Mouse (Mus musculus): ENCODE measurements around the gene Usp13. TPM values are rescaled to one million over a fixed set of nuclear protein-coding genes. Genes with fewer than 3 reads are reported as not detected.

Gene Usp13
- total RNA-seq (2021) = 10 to 100 TPM; 18.0 to 21.8 TPM

DNA sequence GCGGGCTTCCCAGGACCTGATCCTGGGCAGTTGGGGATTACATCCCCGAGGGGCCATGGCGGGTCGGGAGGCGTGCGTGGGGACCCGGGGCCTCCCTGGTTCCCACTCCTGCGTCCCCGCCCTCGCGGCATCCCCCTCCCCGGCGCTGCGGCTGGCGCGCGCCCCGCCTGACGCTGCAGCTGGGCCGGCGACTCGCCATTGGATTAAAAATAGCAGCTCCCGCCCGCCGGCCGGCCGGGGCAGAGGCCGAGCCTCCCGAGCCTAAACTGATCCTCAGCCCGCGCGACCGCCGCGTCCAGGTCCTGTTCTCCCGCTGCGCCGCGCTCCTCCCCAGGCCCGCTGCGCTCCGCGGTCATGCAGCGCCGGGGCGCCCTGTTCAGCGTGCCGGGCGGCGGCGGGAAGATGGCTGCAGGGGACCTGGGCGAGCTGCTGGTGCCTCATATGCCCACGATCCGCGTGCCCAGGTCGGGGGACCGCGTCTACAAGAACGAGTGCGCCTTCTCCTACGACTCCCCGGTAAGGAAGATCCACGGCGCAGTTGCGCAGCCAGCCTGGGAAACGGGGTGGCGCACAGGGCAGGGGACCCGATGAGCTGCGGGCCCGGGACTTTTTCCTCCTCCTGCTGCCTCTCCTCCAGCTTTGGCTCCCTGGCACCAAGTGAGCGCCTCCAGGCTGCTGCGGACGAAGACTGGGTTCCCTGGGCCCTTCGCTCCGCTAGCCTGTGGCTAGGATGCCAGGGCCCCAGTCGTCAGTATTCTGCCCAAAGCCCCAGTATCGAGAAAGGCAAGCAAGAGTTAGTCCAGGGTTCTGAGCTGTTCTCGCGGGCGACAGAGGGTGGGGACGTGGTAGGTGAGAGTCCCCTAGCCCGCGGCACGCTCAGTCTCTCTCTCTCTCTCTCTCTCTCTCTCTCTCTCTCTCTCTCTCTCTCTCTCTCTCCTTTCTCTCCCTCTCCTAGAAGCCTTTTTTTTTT is at the start of gene Usp13:
Gene Usp13, plus strand, starts transcription at position 190 of the 970 bp plus-strand sequence.
- DNase-seq (ENCODE audit: extremely low spot score in 1 of 2, low spot score in 1 of 2) = peak; percentile 45 to 67

DNA sequence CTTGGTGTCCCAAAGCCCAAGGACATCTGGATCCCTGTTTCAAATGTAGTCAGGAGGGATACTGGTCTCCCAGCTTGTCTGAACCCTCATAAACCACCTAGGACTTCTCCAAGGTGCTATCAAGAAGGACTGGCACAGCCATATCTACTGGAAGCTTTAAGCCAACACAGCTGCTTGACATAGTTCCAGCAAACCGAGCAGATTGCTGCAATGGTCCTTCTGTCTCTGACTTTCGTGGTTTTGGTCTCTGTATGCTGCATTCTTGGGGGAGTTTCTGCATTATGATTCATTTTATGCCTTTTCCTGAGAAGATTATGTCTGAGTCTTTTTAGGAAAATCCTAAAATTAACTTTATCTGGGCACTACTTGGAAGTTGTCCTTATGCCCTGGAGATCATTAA is 46.6 kb upstream of the Usp13 start:
- no peak for DNase-seq (ENCODE audit: extremely low spot score in 1 of 2, low spot score in 1 of 2)

DNA sequence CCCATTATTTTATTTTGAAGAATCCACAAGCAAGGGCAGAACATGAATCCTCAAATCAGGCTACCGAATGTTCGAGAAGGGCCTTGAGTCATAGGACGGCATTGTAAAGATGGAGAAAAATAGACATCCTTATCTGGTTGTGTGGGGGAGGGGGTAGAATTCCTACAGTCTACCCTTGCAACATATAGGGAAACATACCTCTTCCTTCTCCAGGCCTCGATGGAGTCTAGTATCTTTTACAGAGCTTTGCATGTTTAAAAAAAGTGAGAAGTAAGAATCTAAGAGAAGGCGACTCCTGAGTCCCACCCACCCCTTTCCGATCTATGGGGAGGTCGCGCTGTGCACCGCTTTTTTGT is 367 bp upstream of the Usp13 start:
- DNase-seq (ENCODE audit: extremely low spot score in 1 of 2, low spot score in 1 of 2) = no peak

GRCm38 (mm10) chr3:32818327-32818900 is 1.1 kb downstream of the Usp13 start:
- DNase-seq (ENCODE audit: extremely low spot score in 1 of 2, low spot score in 1 of 2) = no peak

DNA sequence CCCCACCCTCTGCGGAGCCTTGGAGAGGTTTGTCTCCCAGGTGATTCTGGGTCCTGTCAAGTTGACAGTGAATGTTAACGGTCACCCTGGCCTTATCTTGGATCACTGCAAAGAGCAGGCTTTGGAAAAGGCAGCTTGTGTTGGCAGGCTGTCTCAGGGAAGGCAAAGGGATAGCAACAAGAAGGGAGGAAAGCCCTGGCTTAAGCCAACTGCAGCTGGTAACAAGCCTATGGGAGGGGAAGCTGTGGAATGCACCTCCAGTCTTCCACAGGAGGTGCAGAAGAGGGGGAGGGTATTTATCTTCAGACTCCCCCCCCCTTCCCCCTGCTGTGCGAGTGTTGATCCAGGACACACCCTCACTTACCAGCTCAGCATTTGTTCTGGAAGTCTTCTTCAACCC is 5.3 kb downstream of the Usp13 start:
- DNase-seq (ENCODE audit: extremely low spot score in 1 of 2, low spot score in 1 of 2) = no peak

GRCm38 (mm10) chr3:32824923-32825322 is 7.6 kb downstream of the Usp13 start:
- DNase-seq (ENCODE audit: extremely low spot score in 1 of 2, low spot score in 1 of 2) = no peak

DNA sequence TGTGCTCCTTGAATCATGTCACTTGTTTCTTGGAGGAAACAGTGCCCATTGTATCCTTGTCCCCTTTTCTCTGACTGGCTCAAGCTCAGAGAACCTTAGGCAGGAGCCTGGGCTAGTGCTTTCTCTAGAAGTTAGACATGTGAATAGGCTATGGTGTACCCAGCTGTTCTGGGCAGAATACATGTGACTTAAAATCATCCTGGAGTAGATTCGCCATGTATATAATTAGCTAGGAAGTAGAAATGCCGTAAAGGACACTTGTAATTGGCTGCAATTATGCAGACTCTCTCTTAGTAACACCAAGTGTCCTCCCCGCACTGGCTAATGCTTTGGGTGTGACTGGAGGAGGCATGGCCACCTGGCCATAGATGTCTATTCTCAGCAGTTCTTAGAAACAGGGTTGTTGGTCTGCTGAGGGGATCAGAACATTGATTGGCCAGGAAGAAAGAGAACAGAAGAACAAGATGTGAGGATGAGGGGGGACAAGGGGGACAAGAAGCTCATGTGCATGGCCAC is 8.7 kb downstream of the Usp13 start:
- DNase-seq (ENCODE audit: extremely low spot score in 1 of 2, low spot score in 1 of 2) = no peak

DNA sequence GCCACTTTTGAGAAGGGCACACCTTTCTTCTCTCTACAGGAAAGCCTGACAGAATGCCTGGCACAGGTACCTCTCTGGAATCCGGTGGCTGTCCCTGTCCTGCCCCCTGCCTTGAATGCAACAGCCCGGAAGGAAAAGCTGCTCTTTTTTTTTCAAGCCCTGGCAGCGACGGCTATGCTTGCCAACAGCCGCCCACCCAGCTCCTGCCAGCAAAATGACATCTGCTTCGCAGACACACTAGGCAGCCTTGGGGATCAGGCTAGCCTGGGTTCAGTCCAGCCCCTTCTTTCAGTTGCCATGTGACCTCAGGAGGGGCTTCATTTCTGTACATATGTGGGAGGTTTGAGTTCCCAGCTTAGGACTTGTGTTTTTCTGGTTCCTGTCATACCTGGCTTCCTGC is 9.4 kb downstream of the Usp13 start:
- DNase-seq (ENCODE audit: extremely low spot score in 1 of 2, low spot score in 1 of 2) = peak in 1 of 2 experiments; percentile 26

GRCm38 (mm10) chr3:32833871-32834270 is 16.5 kb downstream of the Usp13 start:
- DNase-seq (ENCODE audit: extremely low spot score in 1 of 2, low spot score in 1 of 2) = no peak

DNA sequence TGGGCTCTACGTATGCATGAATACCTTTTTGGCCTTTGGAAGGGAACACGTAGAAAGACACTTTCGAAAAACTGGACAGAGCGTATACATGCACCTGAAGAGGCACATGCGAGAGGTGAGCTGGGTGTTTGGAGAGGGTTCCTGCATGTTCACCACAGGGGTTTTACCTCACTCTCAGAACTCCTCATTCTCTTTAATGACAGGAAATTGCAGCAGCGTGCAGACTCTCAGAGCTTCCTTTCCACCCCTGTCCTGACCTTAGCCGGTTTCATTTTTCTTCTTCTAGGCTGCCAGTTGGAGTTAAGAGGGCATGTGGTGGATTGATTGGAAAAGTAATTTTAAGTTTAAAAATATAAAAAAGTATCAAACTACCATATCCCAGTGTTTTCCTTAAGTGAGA is 20.5 kb downstream of the Usp13 start:
- DNase-seq (ENCODE audit: extremely low spot score in 1 of 2, low spot score in 1 of 2) = no peak

GRCm38 (mm10) chr3:32856362-32857107 is 39.2 kb downstream of the Usp13 start:
- no peak for DNase-seq (ENCODE audit: extremely low spot score in 1 of 2, low spot score in 1 of 2)

DNA sequence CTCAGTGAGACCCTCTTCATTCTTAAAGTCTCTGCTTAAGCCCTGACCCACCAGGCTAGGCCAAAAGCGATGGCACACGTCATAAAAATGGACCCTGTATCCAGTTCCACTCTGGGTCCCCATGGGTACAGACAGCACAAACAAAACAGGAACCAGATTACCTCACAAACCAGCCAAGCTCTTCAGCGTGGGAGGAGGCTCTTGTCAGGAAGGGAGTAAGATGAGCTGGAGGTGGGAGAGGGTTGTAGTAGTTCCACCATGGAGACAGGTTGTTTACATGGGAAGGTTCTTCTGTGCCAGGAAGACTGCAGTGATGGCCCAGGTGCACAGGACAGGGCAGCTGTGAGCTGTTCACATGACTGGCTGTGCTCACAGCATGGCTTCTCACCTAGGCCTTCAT is 53.7 kb downstream of the Usp13 start:
- no peak for DNase-seq (ENCODE audit: extremely low spot score in 1 of 2, low spot score in 1 of 2)

DNA sequence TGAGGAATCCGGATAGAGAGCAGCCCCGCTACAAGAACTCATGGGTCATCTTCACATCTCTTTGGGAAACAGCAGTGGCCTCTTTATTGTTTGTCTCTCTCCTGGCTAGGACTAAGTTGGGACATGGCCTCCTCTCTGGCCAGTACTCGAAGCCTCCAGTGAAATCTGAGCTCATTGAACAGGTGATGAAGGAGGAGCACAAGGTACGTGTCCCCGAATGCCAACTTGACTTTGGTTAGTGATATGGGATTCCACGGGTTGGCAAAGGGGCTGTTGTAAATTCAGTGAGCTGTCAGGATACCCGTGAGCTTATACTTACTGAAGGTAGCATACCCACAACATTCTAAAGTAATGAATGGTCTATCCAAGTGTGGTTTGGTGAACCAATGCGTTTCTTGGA is 69.0 kb downstream of the Usp13 start:
- DNase-seq (ENCODE audit: extremely low spot score in 1 of 2, low spot score in 1 of 2) = no peak

GRCm38 (mm10) chr3:32888886-32889285 is 71.5 kb downstream of the Usp13 start:
- no peak for DNase-seq (ENCODE audit: extremely low spot score in 1 of 2, low spot score in 1 of 2)

DNA sequence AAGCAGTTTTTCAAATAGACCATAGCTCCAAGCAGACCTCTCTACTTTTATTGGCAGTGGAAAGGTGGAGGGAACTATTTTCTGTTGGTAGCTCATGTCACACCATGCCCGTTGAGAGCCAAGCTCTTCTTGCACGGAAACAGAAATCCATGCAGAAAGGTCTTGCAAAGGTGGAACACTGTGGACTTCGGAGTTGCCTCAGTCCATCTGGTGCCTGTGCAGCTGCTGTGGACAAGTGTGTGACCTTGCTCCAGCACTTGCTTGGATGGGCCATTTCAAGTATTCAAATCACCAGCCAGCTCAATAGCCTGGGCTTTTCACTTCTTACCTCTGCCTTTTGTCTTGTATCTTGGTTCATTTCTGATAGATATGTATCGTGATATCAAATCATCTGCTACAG is 72.8 kb downstream of the Usp13 start:
- no peak for DNase-seq (ENCODE audit: extremely low spot score in 1 of 2, low spot score in 1 of 2)

DNA sequence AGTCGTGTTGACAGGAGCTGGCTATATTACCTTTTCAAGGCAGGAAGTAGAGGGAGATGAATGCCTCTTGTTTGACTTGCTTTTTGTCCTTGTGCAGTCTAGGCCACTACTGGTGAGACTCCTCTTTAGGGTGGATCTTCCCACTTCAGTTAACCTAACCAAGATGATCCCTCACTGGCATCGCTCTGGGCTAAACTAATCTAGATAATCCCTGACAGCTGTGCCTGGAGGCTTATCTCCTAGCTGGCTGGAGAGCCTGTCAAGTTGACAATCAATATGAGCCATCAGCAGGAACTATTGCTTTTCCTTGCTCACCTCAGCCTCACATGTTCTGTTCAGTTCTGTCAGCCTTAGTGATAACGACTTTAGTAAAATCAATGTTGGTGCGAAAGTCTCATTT is 86.1 kb downstream of the Usp13 start:
- DNase-seq (ENCODE audit: extremely low spot score in 1 of 2, low spot score in 1 of 2) = no peak

- DNase-seq (ENCODE audit: extremely low spot score in 1 of 2, low spot score in 1 of 2) = no peak
Observed at GRCm38 (mm10) chr3:32904599-32904998, 87.3 kb downstream of the Usp13 start.

DNA sequence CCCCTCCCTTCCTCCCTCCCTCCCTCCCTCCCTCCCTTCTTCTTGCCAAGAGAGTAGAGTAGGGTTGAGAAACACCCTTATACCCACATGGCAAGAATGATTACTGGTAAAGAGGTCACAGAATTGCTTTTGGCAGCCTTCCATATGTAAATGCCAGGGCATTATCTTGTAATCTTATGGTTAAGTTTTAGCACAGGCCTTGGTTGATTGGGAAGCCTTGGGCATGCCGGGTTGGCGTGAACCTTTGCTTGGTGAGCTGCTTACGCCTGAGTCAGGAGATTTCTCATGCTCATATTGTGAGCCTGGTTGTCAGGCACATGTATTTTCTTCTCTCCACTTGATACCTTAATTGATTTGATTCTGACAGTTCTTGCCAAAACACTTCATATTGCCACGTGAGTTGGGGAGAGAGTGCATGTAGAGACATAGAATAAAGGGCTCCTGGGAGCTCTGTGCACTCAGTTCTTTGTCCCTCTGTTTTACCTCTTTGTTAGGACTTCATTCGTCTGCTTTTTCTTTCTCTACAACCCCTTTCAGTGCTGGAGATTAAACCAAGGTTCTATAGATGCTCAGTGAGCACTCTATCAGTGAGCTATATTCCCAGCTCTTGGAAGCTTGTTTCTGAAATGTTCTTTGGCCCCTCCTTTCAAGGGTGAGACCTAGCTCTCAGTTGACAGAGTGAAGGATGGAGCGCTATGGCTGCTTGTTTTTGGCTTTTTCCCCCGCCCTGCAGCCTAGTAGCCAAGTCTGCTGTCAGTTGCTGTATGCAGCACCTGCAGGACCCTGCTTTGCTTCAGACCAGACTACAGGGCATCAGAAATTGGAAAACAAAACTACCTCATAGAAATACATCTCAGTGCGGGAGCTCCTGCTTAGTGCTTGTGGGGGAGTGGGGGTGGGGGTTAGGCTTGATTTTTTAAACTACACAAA is 88.8 kb downstream of the Usp13 start:
- DNase-seq (ENCODE audit: extremely low spot score in 1 of 2, low spot score in 1 of 2) = no peak

- DNase-seq (ENCODE audit: extremely low spot score in 1 of 2, low spot score in 1 of 2) = no peak
Observed at GRCm38 (mm10) chr3:32908400-32908799, 91.1 kb downstream of the Usp13 start.

GRCm38 (mm10) chr3:32910071-32910551 is 92.8 kb downstream of the Usp13 start:
- peak; percentile 13 for DNase-seq (ENCODE audit: extremely low spot score in 1 of 2, low spot score in 1 of 2)

Data from layer of hippocampus, postnatal 25 days (tissue).